Mouse (Mus musculus): ENCODE measurements around the gene Gm5134. TPM values are rescaled to one million over a fixed set of nuclear protein-coding genes. Genes with fewer than 3 reads are reported as not detected.

Gm5134 gene
- total and polyA plus RNA-seq, 3 experiments: 0.40 to 1.6 (median 1.0) TPM

DNA sequence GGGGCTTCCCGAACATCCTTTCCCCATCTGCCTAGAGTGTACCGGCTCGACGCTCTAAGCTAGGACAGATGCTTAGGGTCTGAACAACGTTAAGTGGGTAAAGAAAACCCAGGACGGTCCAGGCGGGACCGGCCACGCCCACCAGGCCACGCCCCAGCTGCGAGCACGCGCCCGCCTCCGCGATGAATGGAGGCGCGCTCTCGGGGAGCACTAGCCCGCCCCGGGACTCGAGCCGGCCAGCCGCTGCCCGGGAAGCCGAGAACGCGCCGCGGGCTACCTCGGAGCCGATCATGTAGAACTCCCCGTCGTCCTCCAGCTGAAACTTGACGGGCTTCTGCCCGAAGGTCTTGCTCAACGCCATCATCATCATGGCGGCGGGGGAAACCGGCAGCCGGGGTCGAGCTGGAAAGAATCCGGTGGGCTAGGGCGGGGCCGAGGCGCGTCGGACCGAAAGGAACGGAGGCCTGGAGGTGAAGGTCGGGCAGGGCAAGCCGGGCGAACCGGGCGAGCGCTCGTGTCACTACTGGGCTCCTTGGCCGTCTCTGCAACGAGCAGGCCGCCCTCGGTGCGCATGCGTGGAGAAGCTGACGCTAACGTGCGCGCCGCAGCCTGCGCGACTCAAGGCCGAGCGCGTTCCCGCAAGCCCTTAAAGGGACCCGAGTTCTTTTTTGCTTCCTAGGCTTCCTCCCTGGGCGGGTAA is 33.1 kb upstream of the Gm5134 start, which contains the start of gene Smarcb1 (continued):
- TF ChIP-seq MXI1 (IDR thresholded peaks at IDR 0.05; ENCODE audit: low read depth, low read length): peak; percentile 83
- TF ChIP-seq POLR2A (IDR thresholded peaks at IDR 0.05; ENCODE audit: low read depth, low read length): peak; percentile 85
- TF ChIP-seq EP300 (IDR thresholded peaks at IDR 0.05; ENCODE audit: low read length): no peak
- TF ChIP-seq CHD1 (IDR thresholded peaks at IDR 0.05; ENCODE audit: low read depth, low read length): 0 out of 2 replicates have a peak, but pooled peaks have one; percentile 46
- TF ChIP-seq KAT2A (IDR thresholded peaks at IDR 0.05; ENCODE audit: insufficient replicate concordance, low read length): no peak
- TF ChIP-seq UBTF (IDR thresholded peaks at IDR 0.05; ENCODE audit: low read depth, low read length): no peak
- peak; percentile 88 for TF ChIP-seq NELFE (IDR thresholded peaks at IDR 0.05; ENCODE audit: low read depth, low read length)
- no peak for TF ChIP-seq PAX5 (IDR thresholded peaks at IDR 0.05; ENCODE audit: low read length)
- no peak for TF ChIP-seq ZNF384 (IDR thresholded peaks at IDR 0.05; ENCODE audit: low read depth, low read length)
- TF ChIP-seq BHLHE40 (IDR thresholded peaks at IDR 0.05; ENCODE audit: low read depth, low read length): 0 out of 2 replicates have a peak, but pooled peaks have one; percentile 14

DNA sequence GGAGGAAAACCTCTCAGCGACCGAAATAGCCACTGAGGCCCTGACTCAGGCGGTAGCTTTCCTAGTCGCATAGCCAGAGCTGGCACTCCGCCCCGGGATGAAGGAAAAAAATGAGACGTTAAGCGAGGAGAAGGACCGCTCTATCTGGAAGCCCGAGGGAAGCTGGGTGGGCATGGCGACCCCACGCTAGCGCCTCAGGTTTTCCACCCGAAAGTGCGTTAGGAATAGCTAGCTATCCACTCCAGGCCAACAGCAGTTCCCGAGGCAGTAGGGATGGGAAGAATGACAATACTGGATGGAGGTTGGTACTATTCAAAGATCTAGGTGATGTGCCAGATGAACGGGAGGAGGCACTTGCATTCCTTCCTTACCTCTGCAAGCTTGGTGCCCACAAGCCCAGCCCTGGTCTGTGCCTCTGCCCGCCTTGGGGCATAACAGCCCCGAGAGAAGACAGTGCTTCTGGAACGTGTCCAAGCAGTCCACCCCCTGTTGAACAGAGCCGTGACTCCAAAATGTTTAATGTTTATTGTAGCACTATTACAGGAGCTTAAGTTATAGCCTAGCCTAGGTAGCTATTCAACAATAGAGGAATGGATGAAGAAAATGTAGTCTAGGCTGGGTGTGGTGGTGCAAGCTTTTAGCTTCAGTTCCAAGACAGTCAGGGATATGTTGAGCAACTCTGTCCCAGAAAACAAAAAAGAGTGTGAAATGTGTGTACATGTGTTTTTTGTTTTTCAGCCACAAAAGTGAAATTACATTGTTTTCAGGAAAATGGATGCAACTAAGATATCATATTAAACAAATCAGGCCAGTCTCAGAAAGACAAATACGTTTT is 32.4 kb upstream of the Gm5134 start:
- peak overlapping the region; percentile 64 for H3K4me2 ChIP-seq (ENCODE audit: insufficient read depth, low read depth, poor library complexity, severe bottlenecking)
- peak overlapping the region; percentile 97 for H3K9ac ChIP-seq (ENCODE audit: insufficient read depth, low read depth)
- H3K36me3 ChIP-seq (replicated peaks in 1 of 2; ENCODE audit: control insufficient read depth in 1 of 2, insufficient read depth in 1 of 2, low read length in 1 of 2): peaks cover 0 to 34% of the 10 kb centered on the region in 2 experiments
- no peaks in the 10 kb centered on the region for H3K9me3 ChIP-seq (replicated peaks; ENCODE audit: low read length)
- DNase-seq (ENCODE audit: extremely low read depth): no peak
- peaks cover 34% of the 10 kb centered on the region for H3K79me2 ChIP-seq (replicated peaks; ENCODE audit: control insufficient read depth, extremely low read depth, insufficient read depth, poor library complexity, severe bottlenecking)
- TF ChIP-seq MXI1 (IDR thresholded peaks at IDR 0.05; ENCODE audit: low read depth, low read length) (0 out of 2 replicates have a peak, but pooled peaks have one; percentile 1), USF2 (conservative IDR thresholded peaks at IDR 0.05; ENCODE audit: low read depth, low read length) (no peak), MAX (IDR thresholded peaks at IDR 0.05; ENCODE audit: low read length) (0 out of 2 replicates have a peak, but pooled peaks have one; percentile 9)
- no peaks in the 10 kb centered on the region for H3K27me3 ChIP-seq (replicated peaks)
- H3K4me1 ChIP-seq (ENCODE audit: control insufficient read depth in 1 of 2, insufficient read depth in 2 of 2): peaks cover 3 to 40% of the 10 kb centered on the region in 2 experiments; a peak in 3 of 4 replicates
- dilution Hi-C loops (cut with MboI; ENCODE audit: extremely low pct_ligation_motif_present, extremely low pct_unique_long_range_greater_than_20kb, low sequenced_read_pairs): no loop called here
- H3K4me3 ChIP-seq (replicated peaks in 1 of 3; ENCODE audit: low read depth in 2 of 3, low read length in 2 of 3, poor library complexity in 1 of 3): peak overlapping the region; percentile 65 to 92 (median 82)
- in situ Hi-C loops (cut with MboI; ENCODE audit: low pct_ligation_motif_present, low pct_unique_long_range_greater_than_20kb, low sequenced_read_pairs): no loop called here
- no peak overlapping the region for H3K27ac ChIP-seq (ENCODE audit: insufficient read depth, low read depth)

DNA sequence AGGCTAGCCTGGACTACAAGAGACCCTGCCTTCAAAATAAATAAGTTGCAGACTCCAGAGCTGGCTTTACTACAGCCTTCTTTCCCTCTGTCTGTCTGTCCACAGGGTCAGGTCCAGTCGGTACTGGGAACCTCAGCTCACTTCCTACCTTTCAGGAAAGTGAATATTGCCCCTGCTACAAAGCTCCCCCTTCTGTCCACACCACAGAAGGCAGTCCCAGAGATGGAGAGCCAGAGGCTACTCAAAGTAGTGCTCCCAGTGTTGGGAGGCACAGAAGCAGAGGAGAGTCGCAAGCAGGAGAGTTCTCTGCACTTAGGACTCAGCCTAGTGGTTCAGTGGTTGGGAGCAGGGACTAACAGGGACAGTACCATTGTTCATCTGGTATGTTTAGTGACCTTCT is 30.0 kb upstream of the Gm5134 start:
- DNase-seq (ENCODE audit: extremely low read depth): no peak
- TF ChIP-seq TCF12 (IDR thresholded peaks at IDR 0.05; ENCODE audit: low read depth, low read length): no peak
- no peak for TF ChIP-seq ZNF384 (IDR thresholded peaks at IDR 0.05; ENCODE audit: low read depth, low read length)
- TF ChIP-seq JUN (IDR thresholded peaks at IDR 0.05; ENCODE audit: insufficient read depth, low read depth, low read length): no peak
- TF ChIP-seq POLR2AphosphoS2 (IDR thresholded peaks at IDR 0.05; ENCODE audit: low read depth, low read length): no peak
- TF ChIP-seq CTCF (conservative IDR thresholded peaks at IDR 0.05 in 1 of 2, IDR thresholded peaks at IDR 0.05 in 1 of 2; ENCODE audit: low read depth in 2 of 2, low read length in 2 of 2): peak; percentile 37 to 64; a peak in 3 of 4 replicates
- TF ChIP-seq UBTF (IDR thresholded peaks at IDR 0.05; ENCODE audit: low read depth, low read length): no peak
- no peak for TF ChIP-seq E2F4 (IDR thresholded peaks at IDR 0.05; ENCODE audit: insufficient replicate concordance, low read depth, low read length)
- no peak for TF ChIP-seq CHD2 (IDR thresholded peaks at IDR 0.05; ENCODE audit: low read length)
- peak; percentile 44 for TF ChIP-seq SMC3 (IDR thresholded peaks at IDR 0.05; ENCODE audit: low read depth, low read length)
- no peak for TF ChIP-seq POLR2A (IDR thresholded peaks at IDR 0.05; ENCODE audit: low read depth, low read length)
- TF ChIP-seq MEF2A (IDR thresholded peaks at IDR 0.05; ENCODE audit: borderline replicate concordance, low read depth, low read length): no peak
- no peak for TF ChIP-seq NELFE (IDR thresholded peaks at IDR 0.05; ENCODE audit: low read depth, low read length)
- TF ChIP-seq MYC (IDR thresholded peaks at IDR 0.05; ENCODE audit: low read depth, low read length): no peak
- no peak for TF ChIP-seq MAZ (IDR thresholded peaks at IDR 0.05; ENCODE audit: low read depth, low read length)
- peak; percentile 34 for TF ChIP-seq RAD21 (IDR thresholded peaks at IDR 0.05; ENCODE audit: low read depth, low read length)
- no peak for TF ChIP-seq BHLHE40 (IDR thresholded peaks at IDR 0.05; ENCODE audit: low read depth, low read length)
- no peak for TF ChIP-seq MAX (IDR thresholded peaks at IDR 0.05; ENCODE audit: low read length)
- Histone ChIP-seq H3K27ac (ENCODE audit: insufficient read depth, low read depth) (no peak overlapping the region), H3K4me1 (ENCODE audit: control insufficient read depth in 1 of 2, insufficient read depth in 2 of 2) (peaks cover 0 to 27% of the 10 kb centered on the region in 2 experiments; a peak in 2 of 4 replicates), H3K4me3 (replicated peaks in 1 of 3; ENCODE audit: low read depth in 2 of 3, low read length in 2 of 3, poor library complexity in 1 of 3) (no peak overlapping the region), H3K9me3 (replicated peaks; ENCODE audit: low read length) (no peaks in the 10 kb centered on the region), H3K36me3 (replicated peaks in 1 of 2; ENCODE audit: control insufficient read depth in 1 of 2, insufficient read depth in 1 of 2, low read length in 1 of 2) (peaks cover 0 to 12% of the 10 kb centered on the region in 2 experiments), H3K79me2 (replicated peaks; ENCODE audit: control insufficient read depth, extremely low read depth, insufficient read depth, poor library complexity, severe bottlenecking) (peaks cover 16% of the 10 kb centered on the region), H3K9ac (ENCODE audit: insufficient read depth, low read depth) (no peak overlapping the region), H3K27me3 (replicated peaks) (peaks cover 6% of the 10 kb centered on the region), H3K4me2 (ENCODE audit: insufficient read depth, low read depth, poor library complexity, severe bottlenecking) (no peak overlapping the region)
- dilution Hi-C loops (cut with MboI; ENCODE audit: extremely low pct_ligation_motif_present, extremely low pct_unique_long_range_greater_than_20kb, low sequenced_read_pairs): no loop called here
- in situ Hi-C loops (cut with MboI; ENCODE audit: low pct_ligation_motif_present, low pct_unique_long_range_greater_than_20kb, low sequenced_read_pairs): no loop called here

Data from CH12.LX (cell line).